Mouse (Mus musculus) WW6 (cell line): ENCODE results near the gene Ccdc126.

Source experiments
- DNase-seq: peaks from one replicate; pipeline ENCODE4 v3.0.0-alpha.2; 2013; ENCODE audit warnings: low read depth, low spot score

Gene Ccdc126

GRCm38 (mm10) chr6:49343737-49344469, 24.8 kb downstream of the Ccdc126 start:
- no peak for DNase-seq

- DNase-seq, result no peak
Measured at GRCm38 (mm10) chr6:49349826-49350225, 30.8 kb downstream of the Ccdc126 start.

GRCm38 (mm10) chr6:49354613-49355012, 35.5 kb downstream of the Ccdc126 start:
- DNase-seq, result no peak

- no peak for DNase-seq
Measured at GRCm38 (mm10) chr6:49355171-49355570, 36.1 kb downstream of the Ccdc126 start.

GRCm38 (mm10) chr6:49360420-49360819, 41.3 kb downstream of the Ccdc126 start:
- no peak for DNase-seq

GRCm38 (mm10) chr6:49367159-49368054, 48.3 kb downstream of the Ccdc126 start, which contains the start of gene Fam221a:
TSS of gene Fam221a (plus strand) at chr6:49367739.
- peak; percentile 94 for DNase-seq

GRCm38 (mm10) chr6:49368212-49368611, 49.1 kb downstream of the Ccdc126 start:
- no peak for DNase-seq

- DNase-seq, result no peak
Measured at GRCm38 (mm10) chr6:49372705-49373104, 53.6 kb downstream of the Ccdc126 start.

GRCm38 (mm10) chr6:49373943-49374342, 54.9 kb downstream of the Ccdc126 start:
- DNase-seq, result no peak

GRCm38 (mm10) chr6:49378328-49378727, 59.3 kb downstream of the Ccdc126 start:
- no peak for DNase-seq
